Mouse (Mus musculus) brain, adult 2 months (tissue): ENCODE results near the gene Hoga1.

Experiments used
- DNase-seq: peaks from one replicate; pipeline ENCODE4 v3.0.0; 2011; ENCODE audit warnings: low read depth, low spot score

The Hoga1 gene

GRCm38 (mm10) chr19:42118596-42118995 is 73.2 kb downstream of the Hoga1 start:
- DNase-seq = no peak

GRCm38 (mm10) chr19:42120451-42120850 is 75.0 kb downstream of the Hoga1 start:
- DNase-seq = no peak
